Mouse (Mus musculus) ovary, adult 18-20 months (tissue): ENCODE measurements around the gene Prkaa1.
"Not testable (repeated sequence)": the region's sequence is repeated elsewhere in the genome, so short reads cannot be mapped to it uniquely, and the experiment has no call there.

Experiments used
- DNase-seq: peaks from one replicate; pipeline ENCODE4 v3.0.0; 2022; ENCODE audit warnings: low spot score, mixed read lengths

Prkaa1 gene

GRCm38 (mm10) chr15:5165121-5165773 is 21.6 kb downstream of the Prkaa1 start:
- no peak for DNase-seq

GRCm38 (mm10) chr15:5173217-5173820 is 29.7 kb downstream of the Prkaa1 start:
- no peak for DNase-seq

- no peak for DNase-seq
Measured at GRCm38 (mm10) chr15:5184668-5185330, 41.1 kb downstream of the Prkaa1 start.

GRCm38 (mm10) chr15:5185366-5186292 is 42.0 kb downstream of the Prkaa1 start, which contains the start of gene Ttc33:
TSS of gene Ttc33 (plus strand) at chr15:5185525.
- DNase-seq = peak; percentile 58

GRCm38 (mm10) chr15:5186293-5186675 is 42.6 kb downstream of the Prkaa1 start:
- no peak for DNase-seq

GRCm38 (mm10) chr15:5187116-5187515 is 43.5 kb downstream of the Prkaa1 start:
- no peak for DNase-seq

- no peak for DNase-seq
Measured at GRCm38 (mm10) chr15:5188029-5188428, 44.4 kb downstream of the Prkaa1 start.

GRCm38 (mm10) chr15:5189504-5190093 is 45.9 kb downstream of the Prkaa1 start:
- DNase-seq = no peak

- DNase-seq = no peak
Measured at GRCm38 (mm10) chr15:5193833-5194232, 50.2 kb downstream of the Prkaa1 start.

GRCm38 (mm10) chr15:5194446-5194845 is 50.8 kb downstream of the Prkaa1 start:
- DNase-seq = no peak

- DNase-seq = no peak
Measured at GRCm38 (mm10) chr15:5194931-5195330, 51.3 kb downstream of the Prkaa1 start.

GRCm38 (mm10) chr15:5195987-5196514 is 52.4 kb downstream of the Prkaa1 start:
- DNase-seq = no peak

- no peak for DNase-seq
Measured at GRCm38 (mm10) chr15:5196691-5197090, 53.0 kb downstream of the Prkaa1 start.

GRCm38 (mm10) chr15:5205222-5205621 is 61.6 kb downstream of the Prkaa1 start:
- DNase-seq = no peak

GRCm38 (mm10) chr15:5209116-5209515 is 65.5 kb downstream of the Prkaa1 start:
- DNase-seq = no peak

- DNase-seq = no peak
Measured at GRCm38 (mm10) chr15:5220491-5220890, 76.8 kb downstream of the Prkaa1 start.

GRCm38 (mm10) chr15:5230746-5231145 is 87.1 kb downstream of the Prkaa1 start:
- DNase-seq = not testable (repeated sequence)
